Mouse (Mus musculus) stomach, postnatal 0 days (tissue): ENCODE measurements around the gene Nfs1.

ENCODE experiments used
- CTCF ChIP-seq: IDR thresholded peaks from 2 replicates; pipeline ENCODE4 v1.5.1; 2016; ENCODE audit warnings: antibody characterized with exemption, low read depth, mild to moderate bottlenecking, moderate library complexity
- EP300 ChIP-seq: optimal IDR thresholded peaks from 2 replicates; pipeline ENCODE3; 2016; ENCODE audit warnings: antibody characterized with exemption

GRCm38 (mm10) chr2:156191540-156191939 lies 47.6 kb upstream of the Nfs1 start:
- TF ChIP-seq CTCF, result peak; percentile 36
- no peak for TF ChIP-seq EP300
